Mouse (Mus musculus): ENCODE results near the gene Wsb2. TPM values are rescaled to one million over a fixed set of nuclear protein-coding genes. Genes with fewer than 3 reads are reported as not detected.

Gene Wsb2
- polyA plus RNA-seq, 1 experiment = 120 TPM

DNA sequence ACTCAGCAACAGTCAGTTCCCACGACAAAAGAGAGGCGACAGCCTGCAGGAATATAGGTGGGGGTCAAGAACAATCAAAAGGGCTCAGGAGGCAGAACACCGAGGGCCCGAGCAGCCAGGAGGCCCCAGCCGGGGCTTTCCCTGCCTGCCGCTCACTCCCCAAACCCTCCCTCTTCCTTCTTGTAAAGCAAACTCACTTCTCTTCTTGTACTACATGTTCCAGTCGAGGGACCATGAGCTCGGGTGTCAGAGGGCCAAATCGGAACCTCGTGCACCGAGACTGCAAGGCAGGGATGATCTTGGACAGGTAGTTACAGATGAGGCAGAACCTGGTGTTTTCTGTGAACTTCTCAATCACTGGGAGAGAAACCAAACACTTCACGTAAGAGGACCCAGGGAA lies 26.1 kb downstream of the Wsb2 start:
- H3K4me1 ChIP-seq (replicated peaks; ENCODE audit: control insufficient read depth, insufficient read depth, low read length) = 0 out of 2 replicates have a peak, but pooled peaks cover 6% of the 10 kb centered on the region
- no peak for DNase-seq
- H3K27me3 ChIP-seq (ENCODE audit: control insufficient read depth, insufficient read depth, low read length) = no peaks in the 10 kb centered on the region
- no peak overlapping the region for H3K4me3 ChIP-seq (ENCODE audit: control insufficient read depth, insufficient read depth, low read length)
- WGBS = 89% methylated on average over 12 of the region's 12 CpGs
- TF ChIP-seq POLR2A (IDR thresholded peaks at IDR 0.05; ENCODE audit: control insufficient read depth, extremely low read depth, insufficient read depth, low read length, poor library complexity) (no peak), CTCF (IDR thresholded peaks at IDR 0.05; ENCODE audit: borderline replicate concordance, control insufficient read depth, extremely low read depth, insufficient read depth, low read length, poor library complexity) (no peak)
- peaks cover 41% of the 10 kb centered on the region for H3K36me3 ChIP-seq (ENCODE audit: control insufficient read depth, insufficient read depth, low read length)
- H3K27ac ChIP-seq (ENCODE audit: control insufficient read depth, insufficient read depth, low read length) = no peak overlapping the region

DNA sequence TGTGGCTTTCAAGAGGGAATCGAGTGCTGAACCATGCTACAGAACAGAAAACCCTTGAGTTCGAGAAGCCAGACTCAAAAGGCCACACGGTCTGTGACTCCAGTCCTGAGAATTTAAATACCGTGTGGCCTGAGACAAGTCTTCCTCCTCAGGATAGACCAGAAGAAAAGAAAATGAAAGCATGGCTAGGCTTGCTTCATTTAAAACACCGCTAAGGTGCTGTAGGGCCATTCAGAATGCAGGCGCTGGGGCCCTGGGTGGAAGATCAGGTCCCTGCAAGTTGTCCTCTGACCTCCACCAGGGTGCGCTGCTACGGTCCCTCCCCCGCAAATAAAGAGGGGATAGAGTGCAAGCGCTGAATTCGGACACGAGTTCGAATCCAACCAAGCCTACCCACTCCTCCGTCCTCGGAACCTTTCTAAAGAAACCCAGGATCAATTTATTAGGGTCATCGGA lies 31.2 kb downstream of the Wsb2 start:
- Histone ChIP-seq H3K4me1 (replicated peaks; ENCODE audit: control insufficient read depth, insufficient read depth, low read length) (peaks cover 11% of the 10 kb centered on the region), H3K27me3 (ENCODE audit: control insufficient read depth, insufficient read depth, low read length) (no peaks in the 10 kb centered on the region), H3K4me3 (ENCODE audit: control insufficient read depth, insufficient read depth, low read length) (peak overlapping the region; percentile 73), H3K27ac (ENCODE audit: control insufficient read depth, insufficient read depth, low read length) (no peak overlapping the region), H3K36me3 (ENCODE audit: control insufficient read depth, insufficient read depth, low read length) (no peaks in the 10 kb centered on the region; the same call in 1 of the 2 replicates)
- WGBS = 1% methylated on average over 16 of the region's 16 CpGs
- TF ChIP-seq POLR2A (IDR thresholded peaks at IDR 0.05; ENCODE audit: control insufficient read depth, extremely low read depth, insufficient read depth, low read length, poor library complexity) = no peak
- peak; percentile 25; the same call in 1 of the 2 replicates for TF ChIP-seq CTCF (IDR thresholded peaks at IDR 0.05; ENCODE audit: borderline replicate concordance, control insufficient read depth, extremely low read depth, insufficient read depth, low read length, poor library complexity)
- peak; percentile 77 for DNase-seq

DNA sequence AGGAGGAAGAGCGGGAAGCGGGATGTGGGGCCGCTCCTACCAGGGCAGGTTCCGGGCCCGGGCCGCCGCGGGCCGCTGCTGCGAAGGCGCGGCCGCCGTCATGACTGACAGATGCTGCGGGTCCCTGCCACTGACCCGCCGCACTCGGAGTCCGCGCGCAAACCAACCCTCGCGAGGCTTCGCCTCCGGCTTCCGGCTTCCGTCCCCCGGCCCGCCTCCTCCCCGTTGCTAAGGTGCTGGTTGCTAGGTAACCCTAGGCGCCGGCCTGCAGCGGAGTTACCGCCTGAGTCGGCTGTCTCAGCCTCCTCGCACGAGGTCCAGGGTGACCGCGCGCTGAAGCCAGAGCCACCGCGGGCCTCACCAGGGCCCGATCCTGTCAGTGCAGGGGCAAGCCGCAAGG lies 31.8 kb downstream of the Wsb2 start, which contains the start of gene Rfc5:
Gene Rfc5 (minus strand): TSS at position 171 of the 400 bp plus-strand sequence.
- TF ChIP-seq CTCF (IDR thresholded peaks at IDR 0.05; ENCODE audit: borderline replicate concordance, control insufficient read depth, extremely low read depth, insufficient read depth, low read length, poor library complexity) = no peak
- peak; percentile 68 for TF ChIP-seq POLR2A (IDR thresholded peaks at IDR 0.05; ENCODE audit: control insufficient read depth, extremely low read depth, insufficient read depth, low read length, poor library complexity)
- under 1% methylated on average over 44 of the region's 44 CpGs for WGBS
- Histone ChIP-seq H3K27ac (ENCODE audit: control insufficient read depth, insufficient read depth, low read length) (no peak within 1 kb of the TSS), H3K4me3 (ENCODE audit: control insufficient read depth, insufficient read depth, low read length) (peak within 1 kb of the TSS; percentile 73), H3K27me3 (ENCODE audit: control insufficient read depth, insufficient read depth, low read length) (no peaks in the 10 kb centered on the region), H3K36me3 (ENCODE audit: control insufficient read depth, insufficient read depth, low read length) (no peaks in the 10 kb centered on the region; the same call in 1 of the 2 replicates), H3K4me1 (replicated peaks; ENCODE audit: control insufficient read depth, insufficient read depth, low read length) (peaks cover 11% of the 10 kb centered on the region)
- peak; percentile 95 for DNase-seq

DNA sequence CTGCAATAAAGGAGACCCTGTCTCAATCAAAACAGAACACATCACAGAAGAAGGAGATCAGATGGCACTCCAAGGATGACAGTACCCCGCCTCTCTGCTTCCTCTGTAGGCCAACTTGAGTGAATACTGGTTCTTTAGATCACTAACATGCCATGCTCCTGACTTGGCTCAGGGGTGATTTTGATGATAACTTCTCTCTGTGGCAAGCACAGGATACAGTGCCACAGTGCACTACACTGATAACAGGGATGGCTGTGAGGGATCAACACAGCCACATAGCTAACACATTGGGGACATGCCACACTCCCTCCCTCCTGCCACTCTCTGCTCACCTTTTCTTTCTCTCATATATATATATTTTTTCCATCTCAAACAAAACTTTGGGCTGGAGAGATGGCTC lies 33.8 kb downstream of the Wsb2 start:
- peaks cover 11% of the 10 kb centered on the region for H3K4me1 ChIP-seq (replicated peaks; ENCODE audit: control insufficient read depth, insufficient read depth, low read length)
- TF ChIP-seq POLR2A (IDR thresholded peaks at IDR 0.05; ENCODE audit: control insufficient read depth, extremely low read depth, insufficient read depth, low read length, poor library complexity) (no peak), CTCF (IDR thresholded peaks at IDR 0.05; ENCODE audit: borderline replicate concordance, control insufficient read depth, extremely low read depth, insufficient read depth, low read length, poor library complexity) (no peak)
- no peak overlapping the region for H3K4me3 ChIP-seq (ENCODE audit: control insufficient read depth, insufficient read depth, low read length)
- no peaks in the 10 kb centered on the region for H3K36me3 ChIP-seq (ENCODE audit: control insufficient read depth, insufficient read depth, low read length)
- WGBS = 88% methylated on average over 1 of the region's 1 CpGs
- no peak overlapping the region for H3K27ac ChIP-seq (ENCODE audit: control insufficient read depth, insufficient read depth, low read length)
- no peak for DNase-seq
- no peaks in the 10 kb centered on the region for H3K27me3 ChIP-seq (ENCODE audit: control insufficient read depth, insufficient read depth, low read length)

DNA sequence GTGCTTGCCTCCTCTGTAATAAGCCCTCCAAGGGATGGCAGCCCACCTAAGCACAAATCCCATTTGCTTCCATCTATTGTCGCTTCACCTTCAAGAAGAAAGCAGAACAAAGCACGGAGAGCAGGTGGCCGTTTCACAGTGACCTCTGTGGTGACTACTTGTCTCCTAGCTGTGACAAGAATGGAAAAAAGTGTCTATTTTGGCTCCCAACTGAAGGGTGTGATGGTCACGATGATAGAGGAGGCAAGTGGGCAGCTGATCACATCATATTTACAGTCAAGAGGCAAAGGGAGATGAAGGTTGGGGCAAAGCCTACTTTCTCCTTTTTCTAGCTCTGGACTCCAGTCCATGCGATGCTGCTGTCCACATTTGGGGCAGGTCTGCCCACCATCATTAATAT lies 38.7 kb downstream of the Wsb2 start:
- H3K4me3 ChIP-seq (ENCODE audit: control insufficient read depth, insufficient read depth, low read length) = no peak overlapping the region
- H3K27me3 ChIP-seq (ENCODE audit: control insufficient read depth, insufficient read depth, low read length) = no peaks in the 10 kb centered on the region
- H3K27ac ChIP-seq (ENCODE audit: control insufficient read depth, insufficient read depth, low read length) = peak overlapping the region; percentile 23; the same call in 1 of the 2 replicates
- H3K36me3 ChIP-seq (ENCODE audit: control insufficient read depth, insufficient read depth, low read length) = no peaks in the 10 kb centered on the region
- TF ChIP-seq CTCF (IDR thresholded peaks at IDR 0.05; ENCODE audit: borderline replicate concordance, control insufficient read depth, extremely low read depth, insufficient read depth, low read length, poor library complexity) (no peak), POLR2A (IDR thresholded peaks at IDR 0.05; ENCODE audit: control insufficient read depth, extremely low read depth, insufficient read depth, low read length, poor library complexity) (no peak)
- peaks cover 11% of the 10 kb centered on the region for H3K4me1 ChIP-seq (replicated peaks; ENCODE audit: control insufficient read depth, insufficient read depth, low read length)
- WGBS = 72% methylated on average over 5 of the region's 5 CpGs
- no peak for DNase-seq

DNA sequence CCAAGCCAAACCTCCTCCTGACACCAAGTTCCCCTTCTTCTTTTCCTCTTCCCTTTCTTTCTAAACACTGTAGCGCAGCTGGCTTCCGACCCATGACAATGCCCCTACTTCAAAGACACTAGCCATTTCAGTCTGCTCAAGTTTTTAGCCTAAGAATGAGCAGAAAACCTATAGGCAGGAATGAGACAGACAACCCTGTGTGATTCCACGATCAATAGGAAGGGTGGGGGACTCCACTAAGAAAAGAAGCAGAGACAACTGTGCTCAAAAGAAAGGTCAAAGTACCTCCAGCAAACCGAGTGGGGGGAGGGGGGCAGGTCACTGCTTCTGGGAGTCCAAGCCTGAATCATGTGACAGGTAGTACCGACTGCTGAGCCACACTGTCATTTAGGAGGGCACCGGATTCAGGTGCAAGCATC lies 39.5 kb downstream of the Wsb2 start:
- Histone ChIP-seq H3K36me3 (ENCODE audit: control insufficient read depth, insufficient read depth, low read length) (no peaks in the 10 kb centered on the region), H3K4me1 (replicated peaks; ENCODE audit: control insufficient read depth, insufficient read depth, low read length) (peaks cover 11% of the 10 kb centered on the region), H3K27ac (ENCODE audit: control insufficient read depth, insufficient read depth, low read length) (no peak overlapping the region; the same call in 1 of the 2 replicates), H3K27me3 (ENCODE audit: control insufficient read depth, insufficient read depth, low read length) (no peaks in the 10 kb centered on the region), H3K4me3 (ENCODE audit: control insufficient read depth, insufficient read depth, low read length) (no peak overlapping the region)
- DNase-seq = no peak
- no peak for TF ChIP-seq POLR2A (IDR thresholded peaks at IDR 0.05; ENCODE audit: control insufficient read depth, extremely low read depth, insufficient read depth, low read length, poor library complexity)
- 15% methylated on average over 6 of the region's 6 CpGs for WGBS

DNA sequence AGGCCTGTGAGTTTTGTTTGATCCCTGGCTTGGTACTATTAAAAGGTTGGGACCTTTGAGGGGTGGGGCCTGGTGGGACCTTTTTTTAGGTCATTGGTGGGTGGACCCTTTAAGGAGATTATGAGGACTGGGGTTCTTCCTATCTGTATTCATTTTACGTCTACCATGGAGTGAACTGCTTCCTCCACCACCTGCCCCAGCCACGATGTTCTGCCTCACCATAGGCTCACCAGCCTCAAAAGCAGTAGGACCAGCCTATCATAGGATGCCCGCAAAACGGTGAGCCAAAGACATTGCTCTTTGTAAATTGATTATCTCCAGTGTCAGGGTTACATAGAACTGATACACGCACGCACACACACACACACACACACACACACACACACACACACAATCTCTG lies 40.3 kb downstream of the Wsb2 start:
- Histone ChIP-seq H3K27ac (ENCODE audit: control insufficient read depth, insufficient read depth, low read length) (no peak overlapping the region), H3K4me1 (replicated peaks; ENCODE audit: control insufficient read depth, insufficient read depth, low read length) (peaks cover 11% of the 10 kb centered on the region), H3K27me3 (ENCODE audit: control insufficient read depth, insufficient read depth, low read length) (no peaks in the 10 kb centered on the region), H3K4me3 (ENCODE audit: control insufficient read depth, insufficient read depth, low read length) (no peak overlapping the region), H3K36me3 (ENCODE audit: control insufficient read depth, insufficient read depth, low read length) (no peaks in the 10 kb centered on the region)
- DNase-seq = no peak
- WGBS = 78% methylated on average over 6 of the region's 6 CpGs
- TF ChIP-seq POLR2A (IDR thresholded peaks at IDR 0.05; ENCODE audit: control insufficient read depth, extremely low read depth, insufficient read depth, low read length, poor library complexity) (no peak), CTCF (IDR thresholded peaks at IDR 0.05; ENCODE audit: borderline replicate concordance, control insufficient read depth, extremely low read depth, insufficient read depth, low read length, poor library complexity) (no peak)

Data from thymus, adult 2 months (tissue).